Mouse (Mus musculus): ENCODE measurements around the gene Slc26a3.

DNA sequence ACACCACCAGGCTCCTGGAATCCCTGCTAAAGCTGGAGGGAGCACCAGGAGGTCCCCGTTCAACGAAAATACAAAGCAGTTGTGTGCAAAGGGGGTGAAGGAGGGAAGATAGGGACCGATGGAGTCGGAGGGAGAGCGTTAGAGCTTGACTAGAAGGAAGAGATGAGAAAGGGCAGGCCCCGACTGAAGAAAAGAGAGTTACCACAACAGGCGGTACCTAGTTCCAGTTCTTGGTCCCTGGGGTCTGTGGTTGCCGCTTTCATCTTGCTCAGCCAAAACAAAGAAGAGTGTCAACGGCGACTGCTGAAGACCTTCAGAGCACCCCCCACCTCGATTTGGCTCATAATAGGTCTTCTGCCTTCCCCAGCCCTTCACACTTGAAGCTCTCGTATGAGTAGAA, 109.5 kb downstream of the Slc26a3 start:
- TF ChIP-seq HCFC1 (IDR thresholded peaks at IDR 0.05; ENCODE audit: borderline replicate concordance, insufficient read depth, low read length) (no peak), MAFK (IDR thresholded peaks at IDR 0.05; ENCODE audit: insufficient read depth, low read depth, low read length) (no peak), ZNF384 (IDR thresholded peaks at IDR 0.05; ENCODE audit: low read depth, low read length) (no peak), CHD2 (IDR thresholded peaks at IDR 0.05; ENCODE audit: low read depth, low read length) (no peak)

Data from ES-E14 (cell line).